Mouse (Mus musculus): ENCODE results near the gene Gm3460.
"Not testable (repeated sequence)": the region's sequence is repeated elsewhere in the genome, so short reads cannot be mapped to it uniquely, and the experiment has no call there.

The Gm3460 gene

GRCm38 (mm10) chr14:6622318-6622717 is at the start of gene Gm3460:
Gene Gm3460 (minus strand): TSS chr14:6622418.
- in situ Hi-C loops (cut with MseI, MboI) = not testable (repeated sequence)

GRCm38 (mm10) chr14:6606436-6606835 is 15.8 kb downstream of the Gm3460 start:
- in situ Hi-C loops (cut with MseI, MboI) = not testable (repeated sequence)

- in situ Hi-C loops (cut with MseI, MboI) = not testable (repeated sequence)
Observed at GRCm38 (mm10) chr14:6605004-6605403, 17.2 kb downstream of the Gm3460 start.

GRCm38 (mm10) chr14:6604551-6604950 is 17.7 kb downstream of the Gm3460 start:
- in situ Hi-C loops (cut with MseI, MboI) = not testable (repeated sequence)

- in situ Hi-C loops (cut with MseI, MboI) = not testable (repeated sequence)
Observed at GRCm38 (mm10) chr14:6590513-6590912, 31.7 kb downstream of the Gm3460 start, which contains the start of gene Gm3629. Gene Gm3629 (minus strand): TSS chr14:6590613.
